Mouse (Mus musculus) neural tube, embryonic 14.5 days (tissue): ENCODE results near the gene Siglecf. TPM values are rescaled to one million over a fixed set of nuclear protein-coding genes. Genes with fewer than 3 reads are reported as not detected.
A peak's percentile ranks its signal among the peaks of the same experiment; 100 is the strongest.

Experiments used
- ATAC-seq: fragments of 200-750 bp; cut with Nextera tagmentation; 2 replicates; pipeline ENCODE4 v1.8.0; 2017; ENCODE audit warnings: low read depth, mild to moderate bottlenecking, moderate TSS enrichment, moderate library complexity
- H3K27ac ChIP-seq: fragments of 300-500 bp; sonication (generic); 2 replicates; pipeline ENCODE4 v1.5.1; 2014; ENCODE audit warnings: low read depth, mild to moderate bottlenecking, control low read depth, low read length, moderate library complexity, mixed read lengths
- H3K27me3 ChIP-seq: fragments of 300-500 bp; sonication (generic); 2 replicates; pipeline ENCODE4 v1.6.1; 2014; ENCODE audit warnings: low read length; ENCODE audit not compliant: control insufficient read depth, insufficient read depth
- H3K36me3 ChIP-seq: fragments of 300-500 bp; sonication (generic); 2 replicates; pipeline ENCODE4 v1.6.1; 2014; ENCODE audit warnings: low read length, mixed read lengths; ENCODE audit not compliant: control insufficient read depth, insufficient read depth
- H3K4me1 ChIP-seq: fragments of 300-500 bp; sonication (generic); 2 replicates; pipeline ENCODE4 v1.6.1; 2014; ENCODE audit warnings: low read length; ENCODE audit not compliant: control insufficient read depth, insufficient read depth
- H3K4me2 ChIP-seq: fragments of 300-500 bp; sonication (generic); 2 replicates; pipeline ENCODE4 v1.6.1; 2014; ENCODE audit warnings: mild to moderate bottlenecking, low read depth, low read length, control low read depth
- H3K4me3 ChIP-seq: fragments of 300-500 bp; sonication (generic); 2 replicates; pipeline ENCODE4 v1.5.1; 2014; ENCODE audit warnings: low read depth, low read length, control low read depth, mixed read lengths
- H3K9ac ChIP-seq: fragments of 300-500 bp; sonication (generic); replicated peaks from 2 replicates; pipeline ENCODE4 v1.6.1; 2014; ENCODE audit warnings: low read depth, mild to moderate bottlenecking, control low read depth, low read length, mixed read lengths
- H3K9me3 ChIP-seq: fragments of 300-500 bp; sonication (generic); 2 replicates; pipeline ENCODE4 v1.6.1; 2016; ENCODE audit warnings: low read length; ENCODE audit not compliant: control insufficient read depth
- WGBS: fragments of 180-500 bp; shearing (Covaris S2); extraction: QIAGEN DNeasy Blood & Tissue Kit; methylation state at CpG from one replicate; pipeline ENCODE4 v1.1.7; 2014; 5-methylcytosine and 5-hydroxymethylcytosine counted together
- polyA plus RNA-seq: library from polyadenylated mRNA; unstranded; fragments of >200 nt; fragmentation: Nextera tagmentation; extraction: Ambion mirVana; gene quantifications from 2 replicates; pipeline ENCODE4 v1.2.1, GENCODE M21; 2014

Siglecf gene
- polyA plus RNA-seq = 0.12 and 0.28 TPM in 2 replicates

DNA sequence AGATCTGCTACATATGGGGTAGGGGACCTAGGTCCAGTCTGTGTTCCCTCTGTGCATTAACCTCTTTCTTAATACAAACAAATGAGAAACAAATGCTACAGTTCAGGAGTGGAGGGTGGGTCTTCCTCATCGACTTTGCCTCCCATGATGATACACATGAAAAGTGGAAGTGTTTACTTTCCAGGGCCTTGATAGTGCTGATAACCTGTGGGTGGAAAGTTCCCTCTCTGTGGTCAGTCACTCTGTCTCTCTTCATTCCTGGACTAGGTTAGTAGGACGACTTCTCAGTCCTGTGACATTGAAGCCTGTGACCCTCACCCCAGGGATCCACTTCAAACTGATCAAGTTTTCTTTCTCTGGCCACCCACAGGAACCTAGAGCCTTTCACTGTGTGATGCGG lies at the start of gene Siglecf:
Gene Siglecf, plus strand, starts transcription at position 188 of the 400 bp plus-strand sequence.
- Histone ChIP-seq H3K9ac (no peak within 1 kb of the TSS), H3K27me3 (no peaks in the 10 kb centered on the region), H3K27ac (no peak within 1 kb of the TSS), H3K36me3 (no peaks in the 10 kb centered on the region), H3K4me2 (no peak within 1 kb of the TSS), H3K9me3 (no peaks in the 10 kb centered on the region), H3K4me1 (no peaks in the 10 kb centered on the region), H3K4me3 (no peak within 1 kb of the TSS)
- ATAC-seq = no peak
- 74% methylated on average over 3 of the region's 3 CpGs for WGBS

DNA sequence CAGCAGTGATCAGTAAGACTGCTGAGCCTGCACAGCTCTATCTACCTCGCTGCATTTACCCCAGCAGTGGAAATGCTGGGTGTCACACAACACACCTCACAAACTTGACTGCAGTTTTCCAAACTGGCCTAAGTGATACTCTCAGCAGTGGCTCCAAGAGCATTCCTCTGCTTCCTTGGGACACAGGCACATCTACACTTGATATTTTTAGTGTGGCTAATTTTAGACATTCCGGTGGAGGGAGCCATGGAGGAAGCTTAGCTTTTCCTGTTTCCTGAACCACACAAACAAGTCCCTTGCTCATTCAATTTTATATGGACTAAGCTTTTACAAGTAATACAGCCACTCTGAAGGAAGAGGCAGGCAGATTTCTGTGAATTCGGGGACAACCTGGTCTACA lies 45.9 kb upstream of the Siglecf start:
- Histone ChIP-seq H3K9me3 (no peaks in the 10 kb centered on the region), H3K4me2 (no peak overlapping the region)
- 90% methylated on average over 3 of the region's 3 CpGs for WGBS

DNA sequence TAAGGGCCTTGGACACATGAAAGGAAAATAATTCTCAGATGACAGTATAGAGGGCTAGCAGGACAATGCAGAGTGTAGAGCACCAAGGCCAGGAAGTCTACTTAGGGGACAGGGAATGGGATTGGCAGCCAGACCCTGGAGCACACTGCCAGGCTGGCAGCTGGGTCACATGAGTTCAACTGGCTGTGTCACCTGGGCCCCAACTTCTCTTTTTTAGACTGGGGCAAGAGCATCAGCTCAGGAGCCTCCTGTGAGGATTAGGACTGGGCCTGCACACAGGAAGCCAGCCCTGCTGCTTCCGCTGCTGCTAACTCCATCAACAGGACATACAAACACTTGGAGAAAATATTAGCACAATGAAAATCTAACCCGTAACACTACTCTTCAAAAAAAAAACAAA lies 42.1 kb upstream of the Siglecf start:
- no peak for ATAC-seq
- H3K4me3 ChIP-seq = no peak overlapping the region
- no peaks in the 10 kb centered on the region for H3K9me3 ChIP-seq
- no peak overlapping the region for H3K27ac ChIP-seq
- H3K9ac ChIP-seq = no peak overlapping the region
- peaks cover 16% of the 10 kb centered on the region for H3K36me3 ChIP-seq
- peaks cover 18% of the 10 kb centered on the region for H3K4me1 ChIP-seq
- H3K4me2 ChIP-seq = no peak overlapping the region
- H3K27me3 ChIP-seq = no peaks in the 10 kb centered on the region
- 85% methylated on average over 2 of the region's 2 CpGs for WGBS

More for the DNA sequence above, 45.9 kb upstream of the Siglecf start:
- Histone ChIP-seq H3K4me3 (no peak overlapping the region), H3K36me3 (peaks cover 30% of the 10 kb centered on the region), H3K27ac (no peak overlapping the region), H3K4me1 (no peaks in the 10 kb centered on the region), H3K27me3 (no peaks in the 10 kb centered on the region), H3K9ac (no peak overlapping the region)
- ATAC-seq = no peak

DNA sequence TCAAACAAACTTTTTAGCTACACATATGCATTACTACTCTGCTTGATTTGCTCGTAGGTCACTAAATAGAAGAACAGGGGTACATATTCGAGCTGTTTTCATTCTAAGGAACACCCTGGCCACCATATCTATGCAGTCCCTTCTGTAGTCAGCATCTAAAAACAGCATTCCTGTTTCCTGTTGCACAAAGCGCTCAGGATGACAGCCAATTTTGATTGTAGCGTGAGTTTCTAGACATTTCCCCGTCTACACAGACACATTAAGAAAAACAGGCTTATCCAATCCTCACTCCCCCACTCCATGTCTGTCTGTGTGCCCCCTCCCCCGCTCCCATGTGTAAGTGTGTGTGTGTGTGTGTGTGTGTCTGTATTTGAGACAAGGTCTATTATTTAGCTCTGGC lies 39.5 kb upstream of the Siglecf start:
- peak overlapping the region; percentile 79 for H3K4me2 ChIP-seq
- no peaks in the 10 kb centered on the region for H3K27me3 ChIP-seq
- no peak for ATAC-seq
- peak overlapping the region; percentile 63; the same call in 1 of the 2 replicates for H3K4me3 ChIP-seq
- no peak overlapping the region for H3K27ac ChIP-seq
- no peak overlapping the region for H3K9ac ChIP-seq
- WGBS = 92% methylated on average over 6 of the region's 6 CpGs
- H3K4me1 ChIP-seq = peaks cover 18% of the 10 kb centered on the region
- H3K36me3 ChIP-seq = peaks cover 15% of the 10 kb centered on the region
- H3K9me3 ChIP-seq = no peaks in the 10 kb centered on the region

DNA sequence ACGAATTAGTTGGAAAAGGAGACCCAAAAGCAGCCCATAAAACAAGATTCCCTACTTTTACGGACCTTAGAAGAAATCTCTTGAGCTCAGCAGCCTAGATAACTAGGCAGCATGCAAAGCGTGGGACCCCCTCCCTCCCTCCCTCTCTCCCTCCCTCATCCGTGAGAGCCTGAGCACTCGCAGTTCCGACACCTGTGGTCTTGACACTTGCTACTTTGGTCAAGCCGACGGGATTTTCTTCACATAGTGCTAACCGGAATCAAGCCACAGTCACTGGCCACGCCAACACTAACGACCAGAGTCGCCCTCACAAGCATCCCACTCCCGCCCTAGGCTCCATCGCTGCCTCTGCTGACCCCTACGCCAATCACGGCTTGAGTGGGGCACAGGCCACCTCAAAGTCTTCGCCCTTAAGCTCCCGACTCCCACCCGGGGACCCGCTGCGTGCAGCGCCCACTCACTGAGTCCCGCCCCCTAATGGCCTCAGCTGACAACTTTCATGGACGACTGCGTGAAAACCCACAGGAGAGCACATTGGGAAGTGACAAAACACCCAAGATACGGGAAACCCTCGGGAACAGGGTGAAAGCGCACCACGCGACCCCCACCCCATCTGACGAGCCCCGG lies 38.6 kb upstream of the Siglecf start:
- H3K36me3 ChIP-seq = peaks cover 13% of the 10 kb centered on the region
- H3K27ac ChIP-seq = peak overlapping the region; percentile 83
- under 1% methylated on average over 32 of the region's 32 CpGs for WGBS
- no peaks in the 10 kb centered on the region for H3K27me3 ChIP-seq
- peak overlapping the region; percentile 79 for H3K4me2 ChIP-seq
- peak overlapping the region; percentile 68 for H3K9ac ChIP-seq
- ATAC-seq = peak; percentile 74
- no peaks in the 10 kb centered on the region for H3K9me3 ChIP-seq
- H3K4me3 ChIP-seq = peak overlapping the region; percentile 63
- peaks cover 18% of the 10 kb centered on the region for H3K4me1 ChIP-seq

DNA sequence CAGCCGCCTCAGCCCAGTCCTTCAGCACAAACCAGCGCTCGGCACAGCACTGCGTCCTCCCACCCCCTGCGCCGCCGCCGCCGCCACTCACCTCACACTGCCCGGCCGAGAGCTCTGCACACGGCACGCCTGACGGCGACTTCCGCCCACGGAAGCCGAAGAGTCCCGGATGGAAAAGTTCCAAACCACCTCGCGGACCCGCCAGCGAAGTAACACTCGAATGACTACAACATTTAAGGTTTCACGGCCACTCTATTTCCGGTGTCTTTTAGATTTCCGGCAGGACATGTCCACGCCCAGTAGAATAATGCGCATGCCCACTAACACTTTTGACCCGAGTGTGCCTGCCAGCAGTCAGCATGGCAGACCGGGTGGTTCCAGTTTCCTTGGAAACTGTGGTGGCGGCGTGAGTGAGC lies 38.1 kb upstream of the Siglecf start, which contains the start of gene Zfp715:
Gene Zfp715, minus strand, starts transcription at position 282 of the 416 bp plus-strand sequence.
- Histone ChIP-seq H3K4me2 (peak within 1 kb of the TSS; percentile 79), H3K27me3 (no peaks in the 10 kb centered on the region), H3K27ac (peak within 1 kb of the TSS; percentile 83), H3K9ac (peak within 1 kb of the TSS; percentile 68), H3K4me3 (peak within 1 kb of the TSS; percentile 63), H3K36me3 (peaks cover 9% of the 10 kb centered on the region; the same call in 1 of the 2 replicates), H3K9me3 (no peaks in the 10 kb centered on the region), H3K4me1 (peaks cover 18% of the 10 kb centered on the region)
- under 1% methylated on average over 33 of the region's 33 CpGs for WGBS
- peak; percentile 97 for ATAC-seq

DNA sequence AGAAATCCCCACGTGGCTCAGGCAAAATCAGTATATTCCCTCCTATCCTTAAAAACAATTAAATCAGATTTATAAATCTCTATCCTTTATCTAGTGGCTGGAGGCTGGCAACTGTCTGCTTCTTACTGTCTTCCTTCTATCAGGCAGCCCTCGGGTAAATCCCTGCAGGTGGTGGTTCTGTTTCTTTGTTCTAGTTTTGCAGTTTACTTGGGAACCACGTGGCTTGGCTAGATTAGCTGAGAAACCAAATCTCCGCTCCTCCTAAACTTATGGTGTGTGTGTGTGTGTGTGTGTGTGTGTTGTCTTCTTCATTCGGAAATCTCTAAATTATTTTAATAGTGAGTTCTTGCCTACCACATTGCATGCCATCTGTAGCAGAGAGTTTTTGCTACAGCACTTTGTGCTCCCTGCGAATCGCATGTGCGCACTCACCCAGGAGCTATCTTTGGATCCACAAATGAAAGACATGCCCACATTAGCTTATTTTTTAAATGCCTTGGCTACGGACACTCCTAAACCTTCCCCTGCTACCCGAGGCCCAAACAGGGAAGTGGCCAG lies 24.8 kb upstream of the Siglecf start:
- Histone ChIP-seq H3K36me3 (no peaks in the 10 kb centered on the region), H3K9ac (no peak overlapping the region), H3K4me2 (no peak overlapping the region), H3K27me3 (no peaks in the 10 kb centered on the region), H3K27ac (no peak overlapping the region), H3K4me1 (no peaks in the 10 kb centered on the region), H3K9me3 (no peaks in the 10 kb centered on the region), H3K4me3 (no peak overlapping the region)
- ATAC-seq = no peak
- WGBS = 64% methylated on average over 10 of the region's 10 CpGs

DNA sequence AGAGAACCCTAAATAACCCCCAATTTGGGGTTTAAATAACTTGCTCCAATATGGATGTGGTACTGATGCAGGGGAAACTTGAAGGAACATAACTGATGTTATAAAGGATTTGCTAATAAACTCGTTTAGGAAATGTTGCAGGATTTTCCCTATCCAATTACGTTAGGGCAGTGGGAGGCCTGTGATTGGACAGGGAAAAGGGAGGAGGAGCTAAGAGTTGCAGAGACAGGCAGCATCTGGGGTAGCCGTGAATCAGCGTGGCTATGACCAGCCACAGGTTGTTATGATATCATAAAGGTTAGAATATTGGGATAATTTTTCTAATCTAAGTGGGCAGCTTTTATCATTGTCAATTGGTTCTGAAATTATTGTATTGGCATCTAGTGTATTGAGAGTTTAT lies 23.0 kb upstream of the Siglecf start:
- H3K9ac ChIP-seq = no peak overlapping the region
- 75% methylated on average over 4 of the region's 4 CpGs for WGBS
- ATAC-seq = no peak

DNA sequence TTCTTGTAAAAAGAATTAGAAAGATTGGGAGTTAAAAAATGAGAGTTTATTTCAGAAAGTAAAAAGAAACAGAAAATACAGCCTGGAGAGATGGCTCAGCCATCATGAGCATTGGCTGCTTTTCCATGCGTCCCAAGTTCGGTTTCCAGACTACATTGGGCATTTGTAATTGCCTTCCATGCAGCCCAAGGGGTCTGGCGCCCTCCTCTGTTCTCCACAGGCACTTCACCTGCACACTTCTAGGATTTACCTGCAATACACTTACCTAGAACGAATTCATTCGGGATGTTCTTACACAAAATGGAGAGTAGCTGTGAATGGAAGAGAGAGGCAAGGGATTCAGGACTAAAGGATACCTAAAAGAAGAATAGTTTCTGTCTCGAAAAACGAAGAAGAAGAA lies 17.9 kb upstream of the Siglecf start:
- H3K36me3 ChIP-seq = no peaks in the 10 kb centered on the region
- WGBS = 55% methylated on average over 6 of the region's 7 CpGs

More for the DNA sequence above, 23.0 kb upstream of the Siglecf start:
- Histone ChIP-seq H3K4me2 (no peak overlapping the region), H3K27me3 (no peaks in the 10 kb centered on the region), H3K27ac (no peak overlapping the region), H3K9me3 (no peaks in the 10 kb centered on the region), H3K4me1 (no peaks in the 10 kb centered on the region), H3K36me3 (no peaks in the 10 kb centered on the region), H3K4me3 (no peak overlapping the region)

More for the DNA sequence above, 17.9 kb upstream of the Siglecf start:
- no peaks in the 10 kb centered on the region for H3K4me1 ChIP-seq
- H3K9ac ChIP-seq = no peak overlapping the region
- no peak overlapping the region for H3K27ac ChIP-seq
- no peaks in the 10 kb centered on the region for H3K9me3 ChIP-seq
- no peak overlapping the region for H3K4me2 ChIP-seq
- H3K4me3 ChIP-seq = no peak overlapping the region
- no peak for ATAC-seq
- H3K27me3 ChIP-seq = no peaks in the 10 kb centered on the region
